Mouse (Mus musculus) C2C12 (cell line): Measurements from ENCODE around the gene Dck. TPM values are rescaled to one million over a fixed set of nuclear protein-coding genes. Genes with fewer than 3 reads are reported as not detected.

Experiments
- H3K27me3 ChIP-seq: one replicate; pipeline ENCODE4 v1.6.1; 2011; ENCODE audit not compliant: control insufficient read depth, insufficient read depth, insufficient read length
- H3K36me3 ChIP-seq: one replicate; pipeline ENCODE4 v1.6.1; 2011; ENCODE audit not compliant: control insufficient read depth, insufficient read depth
- H3K4me3 ChIP-seq: one replicate; pipeline ENCODE4 v1.5.1; 2011; ENCODE audit warnings: mild to moderate bottlenecking, control low read depth; ENCODE audit not compliant: poor library complexity, insufficient read depth, severe bottlenecking
- H3K79me2 ChIP-seq: one replicate; pipeline ENCODE4 v1.6.1; 2011; ENCODE audit not compliant: control insufficient read depth, insufficient read depth
- H3K79me3 ChIP-seq: one replicate; pipeline ENCODE4 v1.6.1; 2011; ENCODE audit warnings: low read depth, control low read depth
- H3ac ChIP-seq: one replicate; pipeline ENCODE3; 2011; ENCODE audit warnings: low read depth; ENCODE audit not compliant: control insufficient read depth, insufficient read length
- CEBPB ChIP-seq: IDR thresholded peaks from one replicate; pipeline ENCODE4 v1.6.1; 2011; ENCODE audit warnings: low read depth, mild to moderate bottlenecking, control low read depth, moderate library complexity
- CTCF ChIP-seq: IDR thresholded peaks from one replicate; pipeline ENCODE4 v1.5.1; 2011; ENCODE audit not compliant: control insufficient read depth, insufficient read depth, insufficient read length
- FOSL1 ChIP-seq: IDR thresholded peaks from one replicate; pipeline ENCODE4 v1.8.0; 2011; ENCODE audit warnings: mild to moderate bottlenecking, low read length; ENCODE audit not compliant: poor library complexity, insufficient read depth, severe bottlenecking
- MAX ChIP-seq: IDR thresholded peaks from one replicate; pipeline ENCODE4 v1.6.1; 2011; ENCODE audit warnings: mild to moderate bottlenecking, control low read depth
- MYOD1 ChIP-seq: IDR thresholded peaks from one replicate; pipeline ENCODE4 v1.6.1; 2011; ENCODE audit warnings: low read depth; ENCODE audit not compliant: control insufficient read depth, insufficient read length
- MYOG ChIP-seq: IDR thresholded peaks from one replicate; pipeline ENCODE4 v1.6.1; 2011; ENCODE audit not compliant: control insufficient read depth, insufficient read length; ENCODE audit errors: extremely low read depth
- USF1 ChIP-seq: IDR thresholded peaks from one replicate; pipeline ENCODE4 v1.6.1; 2011; ENCODE audit warnings: low read depth, mild to moderate bottlenecking, control low read depth, moderate library complexity
- polyA plus RNA-seq: library from polyadenylated mRNA; unstranded; fragments of >200 nt; fragmentation: generic; extraction: Trizol; gene quantifications from one replicate; pipeline ENCODE4 v1.2.1, GENCODE M21; 2012; ENCODE audit warnings: missing spikeins

The Dck gene
- polyA plus RNA-seq, 1 experiment, result 14.1 TPM

DNA sequence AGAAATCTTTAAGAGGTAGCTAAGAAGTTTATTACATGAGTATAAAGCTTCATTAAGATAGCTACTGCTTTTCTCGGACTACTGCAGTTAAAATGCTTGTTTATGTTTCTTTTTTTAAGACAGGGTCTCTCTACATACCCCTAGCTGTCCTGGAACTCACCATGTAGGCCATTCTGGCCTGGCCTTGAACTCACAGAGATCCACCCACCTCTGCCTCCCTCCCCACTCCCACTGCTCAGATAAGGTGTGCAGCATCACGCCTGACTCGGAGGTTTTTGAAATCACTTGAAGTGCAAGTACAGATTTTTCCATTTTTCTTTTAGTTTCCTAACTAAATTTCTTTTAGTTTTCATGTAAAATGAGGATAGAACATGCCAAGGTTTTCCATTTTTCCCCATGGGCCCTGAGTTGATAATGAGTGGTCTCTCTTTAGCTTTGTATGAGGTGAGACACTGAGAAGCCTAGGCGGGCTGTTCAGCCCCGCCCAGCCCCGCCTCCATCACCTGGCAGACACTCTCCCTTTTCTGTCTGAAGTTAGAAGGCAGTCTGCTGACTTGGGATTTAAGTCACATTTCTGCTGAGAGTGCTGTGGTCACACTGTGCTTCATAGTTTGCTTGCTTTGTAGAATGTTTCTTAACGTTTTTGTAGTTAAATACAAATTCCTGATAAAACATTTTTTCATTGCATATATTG, 17.4 kb downstream of the Dck start:
- Histone ChIP-seq H3K79me3 (no peaks in the 10 kb centered on the region), H3K79me2 (no peaks in the 10 kb centered on the region), H3K4me3 (no peak overlapping the region), H3K27me3 (no peaks in the 10 kb centered on the region), H3ac (no peak overlapping the region), H3K36me3 (peaks cover 77% of the 10 kb centered on the region)
- no peak for TF ChIP-seq MYOG
- no peak for TF ChIP-seq MYOD1
- TF ChIP-seq USF1, result no peak
- no peak for TF ChIP-seq FOSL1
- no peak for TF ChIP-seq CTCF
- no peak for TF ChIP-seq CEBPB
- no peak for TF ChIP-seq MAX

- Histone ChIP-seq H3K36me3 (peaks cover 57% of the 10 kb centered on the region), H3K27me3 (no peaks in the 10 kb centered on the region), H3K79me2 (no peaks in the 10 kb centered on the region), H3K4me3 (no peak overlapping the region), H3K79me3 (no peaks in the 10 kb centered on the region), H3ac (no peak overlapping the region)
- no peak for TF ChIP-seq FOSL1
- no peak for TF ChIP-seq CEBPB
- no peak for TF ChIP-seq MYOD1
- TF ChIP-seq USF1, result no peak
- TF ChIP-seq CTCF, result no peak
Observed at GRCm38 (mm10) chr5:88785059-88785458, 20.3 kb downstream of the Dck start.

DNA sequence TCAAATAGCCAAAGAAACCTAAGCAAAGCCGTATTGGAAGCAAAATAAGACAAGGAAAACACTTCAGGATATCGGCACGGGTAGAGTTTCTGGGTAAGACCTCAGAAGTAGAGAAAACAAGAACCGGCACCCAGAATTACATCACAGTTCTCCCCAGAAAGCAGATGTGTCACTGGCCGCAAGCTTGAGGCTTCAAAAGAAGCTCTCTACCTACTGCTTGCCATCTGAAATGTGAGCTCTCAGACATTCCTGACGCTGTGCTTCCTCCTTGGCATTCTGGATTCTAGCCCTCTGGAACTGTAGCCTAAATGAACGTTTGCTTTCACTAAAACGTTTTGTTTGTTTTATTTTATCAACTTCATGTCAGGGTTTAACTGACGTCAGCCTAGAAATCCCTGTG, 25.9 kb downstream of the Dck start:
- no peaks in the 10 kb centered on the region for H3K79me3 ChIP-seq
- no peak overlapping the region for H3ac ChIP-seq
- H3K27me3 ChIP-seq, result peaks cover 7% of the 10 kb centered on the region
- peaks cover 6% of the 10 kb centered on the region for H3K36me3 ChIP-seq
- no peak overlapping the region for H3K4me3 ChIP-seq
- TF ChIP-seq MYOG (no peak), CTCF (no peak)
- H3K79me2 ChIP-seq, result no peaks in the 10 kb centered on the region

- Histone ChIP-seq H3K79me3 (no peaks in the 10 kb centered on the region), H3K79me2 (no peaks in the 10 kb centered on the region), H3K27me3 (peaks cover 7% of the 10 kb centered on the region), H3K36me3 (no peaks in the 10 kb centered on the region), H3ac (no peak overlapping the region), H3K4me3 (no peak overlapping the region)
- TF ChIP-seq MAX (no peak), CTCF (peak; percentile 19)
Observed at GRCm38 (mm10) chr5:88791256-88792245, 26.8 kb downstream of the Dck start.

DNA sequence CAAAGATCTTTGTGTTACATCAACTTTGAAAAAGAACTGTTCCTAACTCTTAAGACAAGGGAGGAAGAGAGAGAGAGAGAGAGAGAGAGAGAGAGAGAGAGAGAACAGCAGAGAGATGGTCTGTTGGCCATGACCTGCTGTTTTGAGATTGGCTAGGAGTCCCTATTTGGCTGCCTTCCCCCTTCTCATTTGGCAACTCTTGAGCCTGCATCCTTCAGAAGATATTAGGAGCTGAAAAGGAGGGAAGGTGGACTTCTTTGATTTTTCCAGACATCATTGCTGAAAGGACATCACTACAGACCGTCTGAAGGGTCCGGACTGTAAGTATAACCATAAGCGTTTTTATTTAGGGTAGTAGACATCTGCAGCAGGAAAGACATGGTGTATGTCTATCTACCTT, 28.9 kb downstream of the Dck start:
- Histone ChIP-seq H3K79me2 (no peaks in the 10 kb centered on the region), H3K27me3 (peaks cover 7% of the 10 kb centered on the region), H3ac (no peak overlapping the region), H3K36me3 (no peaks in the 10 kb centered on the region), H3K4me3 (no peak overlapping the region), H3K79me3 (no peaks in the 10 kb centered on the region)
- TF ChIP-seq MAX (no peak), MYOD1 (no peak), CTCF (no peak), CEBPB (no peak), USF1 (no peak), MYOG (no peak), FOSL1 (no peak)
